Comparison of ENCODE assay signal across 8 mouse cellular contexts in genomic region chr2:122377751-122378246, GRCm38 (mm10). TPM values are rescaled to one million over a fixed set of nuclear protein-coding genes. Genes with fewer than 3 reads are reported as not detected.
DNase-seq lines count a peak whose midpoint lies in the region; ATAC-seq and TF ChIP-seq lines count a peak whose summit lies in the region.

No protein-coding gene starts in this region.

- no peak for TF ChIP-seq CTCF in heart, adult 2 months (IDR thresholded peaks at IDR 0.05)
- TF ChIP-seq CTCF in kidney, adult 2 months (conservative IDR thresholded peaks at IDR 0.05; ENCODE audit: insufficient read depth, insufficient read length, low read depth, low read length) = no peak

- H3K27me3 ChIP-seq in embryonic facial prominence, embryonic 11.5 days (ENCODE audit: control insufficient read depth, insufficient read depth, low read length) = no peaks in the 10 kb centered on the region
- no peaks in the 10 kb centered on the region for H3K27me3 ChIP-seq in heart, adult 2 months (ENCODE audit: control insufficient read depth, insufficient read depth, low read length)
- H3K27me3 ChIP-seq in kidney, adult 2 months (replicated peaks; ENCODE audit: control insufficient read depth, insufficient read depth, low read length) = no peaks in the 10 kb centered on the region
- H3K27me3 ChIP-seq in limb, embryonic 13.5 days = no peaks in the 10 kb centered on the region
- no peaks in the 10 kb centered on the region for H3K27me3 ChIP-seq in midbrain, embryonic 14.5 days (ENCODE audit: control insufficient read depth, insufficient read depth, low read length)

- TF ChIP-seq EP300 in heart, adult 2 months (IDR thresholded peaks at IDR 0.05; ENCODE audit: insufficient read depth, low read depth, low read length) = peak; percentile 84; the same call in 1 of the 2 replicates

- H3K4me3 ChIP-seq in embryonic facial prominence, embryonic 11.5 days (ENCODE audit: low read depth, low read length) = peak overlapping the region; percentile 59
- H3K4me3 ChIP-seq in heart, adult 2 months = peak overlapping the region; percentile 86
- H3K4me3 ChIP-seq in kidney, adult 2 months (ENCODE audit: insufficient read depth, low read depth, low read length) = peak overlapping the region; percentile 67
- H3K4me3 ChIP-seq in limb, embryonic 13.5 days = peak overlapping the region; percentile 54
- H3K4me3 ChIP-seq in midbrain, embryonic 14.5 days (replicated peaks; ENCODE audit: low read depth, low read length) = peak overlapping the region; percentile 46

- peak overlapping the region; percentile 77 for H3K9ac ChIP-seq in embryonic facial prominence, embryonic 11.5 days (replicated peaks; ENCODE audit: low read length)
- peak overlapping the region; percentile 53 for H3K9ac ChIP-seq in heart, adult 2 months (ENCODE audit: low read depth, low read length)
- H3K9ac ChIP-seq in limb, embryonic 13.5 days = peak overlapping the region; percentile 71
- peak overlapping the region; percentile 64 for H3K9ac ChIP-seq in midbrain, embryonic 14.5 days (replicated peaks; ENCODE audit: low read length)

- intact Hi-C loops in heart, adult 2 months (cut with DNase I) = loop anchor here (1.0 to 10.0 kb wide), 3 partner anchors 29 to 367 kb away; no protein-coding TSS in a partner anchor

- under 1% methylated on average over 26 of the region's 26 CpGs for WGBS in embryonic facial prominence, embryonic 11.5 days
- under 1% methylated on average over 26 of the region's 26 CpGs for WGBS in heart, adult 2 months
- WGBS in kidney, adult 2 months = under 1% methylated on average over 26 of the region's 26 CpGs
- under 1% methylated on average over 26 of the region's 26 CpGs for WGBS in limb, embryonic 13.5 days
- under 1% methylated on average over 26 of the region's 26 CpGs for WGBS in midbrain, embryonic 14.5 days

- no peaks in the 10 kb centered on the region for H3K79me2 ChIP-seq in heart, adult 2 months (replicated peaks; ENCODE audit: control insufficient read depth, insufficient read depth, low read length)

- peak; percentile 67 for DNase-seq in urinary bladder, adult 2 months (ENCODE audit: low spot score)
- DNase-seq in urinary bladder, postnatal 4 days (ENCODE audit: low spot score in 2 of 2) = no peak
- DNase-seq in embryonic facial prominence, embryonic 11.5 days (ENCODE audit: low spot score) = peak; percentile 83
- DNase-seq in heart, adult 2 months = peak; percentile 83 to 85
- DNase-seq in kidney, adult 2 months = peak; percentile 88
- peak; percentile 84 for DNase-seq in midbrain, embryonic 14.5 days
- DNase-seq in spleen, postnatal 14 days (ENCODE audit: low spot score in 2 of 2) = peak; percentile 67 to 69

- TF ChIP-seq POLR2A in heart, adult 2 months (IDR thresholded peaks at IDR 0.05; ENCODE audit: insufficient read depth, low read depth, low read length) = no peak
- TF ChIP-seq POLR2A in kidney, adult 2 months (IDR thresholded peaks at IDR 0.05; ENCODE audit: low read depth, low read length) = no peak

- H3K4me1 ChIP-seq in embryonic facial prominence, embryonic 11.5 days (ENCODE audit: control insufficient read depth, insufficient read depth, low read length) = no peaks in the 10 kb centered on the region
- peaks cover 10% of the 10 kb centered on the region for H3K4me1 ChIP-seq in heart, adult 2 months (ENCODE audit: control insufficient read depth, insufficient read depth, low read length)
- H3K4me1 ChIP-seq in kidney, adult 2 months (ENCODE audit: control insufficient read depth, insufficient read depth, low read length) = peaks cover 3% of the 10 kb centered on the region
- peaks cover 12% of the 10 kb centered on the region; the same call in 1 of the 2 replicates for H3K4me1 ChIP-seq in limb, embryonic 13.5 days
- no peaks in the 10 kb centered on the region; the same call in 1 of the 2 replicates for H3K4me1 ChIP-seq in midbrain, embryonic 14.5 days (ENCODE audit: control insufficient read depth, insufficient read depth, low read length)

- peak overlapping the region; percentile 72 for H3K27ac ChIP-seq in embryonic facial prominence, embryonic 11.5 days (replicated peaks; ENCODE audit: low read depth, low read length)
- H3K27ac ChIP-seq in heart, adult 2 months = peak overlapping the region; percentile 92
- H3K27ac ChIP-seq in kidney, adult 2 months (ENCODE audit: insufficient read depth, low read depth, low read length) = peak overlapping the region; percentile 52; the same call in 1 of the 2 replicates
- peak overlapping the region; percentile 82 for H3K27ac ChIP-seq in limb, embryonic 13.5 days
- H3K27ac ChIP-seq in midbrain, embryonic 14.5 days (replicated peaks; ENCODE audit: low read depth, low read length) = peak overlapping the region; percentile 90

- ATAC-seq in embryonic facial prominence, embryonic 11.5 days (replicated peaks; ENCODE audit: insufficient number of reproducible peaks, low FRiP score, low TSS enrichment, low read depth) = peak; percentile 88
- ATAC-seq in limb, embryonic 13.5 days (ENCODE audit: low FRiP score, low read depth) = peak; percentile 74
- ATAC-seq in midbrain, embryonic 14.5 days (ENCODE audit: low FRiP score, low TSS enrichment) = peak; percentile 80

- peak overlapping the region; percentile 46 for H3K4me2 ChIP-seq in embryonic facial prominence, embryonic 11.5 days (ENCODE audit: low read depth, low read length)
- peak overlapping the region; percentile 59 for H3K4me2 ChIP-seq in limb, embryonic 13.5 days (replicated peaks)
- H3K4me2 ChIP-seq in midbrain, embryonic 14.5 days (ENCODE audit: low read length) = peak overlapping the region; percentile 46

- no peaks in the 10 kb centered on the region for H3K36me3 ChIP-seq in embryonic facial prominence, embryonic 11.5 days (replicated peaks; ENCODE audit: control insufficient read depth, insufficient read depth, low read depth, low read length)
- no peaks in the 10 kb centered on the region for H3K36me3 ChIP-seq in heart, adult 2 months (ENCODE audit: control insufficient read depth, insufficient read depth, low read length)
- no peaks in the 10 kb centered on the region for H3K36me3 ChIP-seq in kidney, adult 2 months (ENCODE audit: control insufficient read depth, insufficient read depth, low read length)
- no peaks in the 10 kb centered on the region for H3K36me3 ChIP-seq in limb, embryonic 13.5 days
- H3K36me3 ChIP-seq in midbrain, embryonic 14.5 days (ENCODE audit: control insufficient read depth, insufficient read depth, low read length) = no peaks in the 10 kb centered on the region

- H3K9me3 ChIP-seq in embryonic facial prominence, embryonic 11.5 days (replicated peaks; ENCODE audit: control insufficient read depth, low read length) = no peaks in the 10 kb centered on the region
- no peaks in the 10 kb centered on the region for H3K9me3 ChIP-seq in limb, embryonic 13.5 days
- H3K9me3 ChIP-seq in midbrain, embryonic 14.5 days (ENCODE audit: control insufficient read depth, low read length) = no peaks in the 10 kb centered on the region

RNA-seq across cellular contexts. Expression of gene Shf, which starts 8.8 kb away (rescaled TPM):
- polyA plus RNA-seq in urinary bladder, adult 2 months (2012; rRNA removed) = 8.2 TPM in 2 replicates
- polyA plus RNA-seq in embryonic facial prominence, embryonic 11.5 days (2014; fragmentation: Nextera tagmentation; extraction: Ambion mirVana) = 7.5 and 8.6 TPM in 2 replicates
- total RNA-seq in heart, adult 2 months (2021) = 1 to 10 TPM; 3.5 to 5.3 TPM
- 3.5 and 5.6 TPM in 2 replicates for polyA plus RNA-seq in heart, adult 2 months (2012; rRNA removed)
- 14.7 and 16.2 TPM in 2 replicates for polyA plus RNA-seq in kidney, adult 2 months (2012; rRNA removed)
- polyA plus RNA-seq in limb, embryonic 13.5 days (2015; fragmentation: Nextera tagmentation; extraction: Ambion mirVana) = 4.2 and 6.0 TPM in 2 replicates
- polyA plus RNA-seq in midbrain, embryonic 14.5 days (2014; fragmentation: Nextera tagmentation; extraction: Ambion mirVana) = 15.9 and 19.2 TPM in 2 replicates

RNA-seq across cellular contexts. Expression of gene Slc28a2, which starts 48.5 kb away (rescaled TPM):
- polyA plus RNA-seq in urinary bladder, adult 2 months (2012; rRNA removed) = 3.3 and 4.0 TPM in 2 replicates
- 0.15 and 0.28 TPM in 2 replicates for polyA plus RNA-seq in embryonic facial prominence, embryonic 11.5 days (2014; fragmentation: Nextera tagmentation; extraction: Ambion mirVana)
- 10 to 100 TPM; 20.4 to 20.7 TPM for total RNA-seq in heart, adult 2 months (2021)
- polyA plus RNA-seq in heart, adult 2 months (2012; rRNA removed) = 17.6 and 37.8 TPM in 2 replicates
- 0.69 and 2.0 TPM in 2 replicates for polyA plus RNA-seq in kidney, adult 2 months (2012; rRNA removed)
- 0.15 and 0.29 TPM in 2 replicates for polyA plus RNA-seq in limb, embryonic 13.5 days (2015; fragmentation: Nextera tagmentation; extraction: Ambion mirVana)
- polyA plus RNA-seq in midbrain, embryonic 14.5 days (2014; fragmentation: Nextera tagmentation; extraction: Ambion mirVana) = not detected in 2 replicates

Comparison
In these comparisons a context has a peak if more than half of its experiments do, and no peak if none do; other contexts are left out.
1. DNase-seq: peak in urinary bladder, adult 2 months (single experiment), embryonic facial prominence, embryonic 11.5 days (single experiment), heart, adult 2 months (2 of 2), kidney, adult 2 months (single experiment), midbrain, embryonic 14.5 days (single experiment) and spleen, postnatal 14 days (2 of 2); none in urinary bladder, postnatal 4 days (0 of 2).
2. Peak in every context shown above with its lines, with median percentiles within 50 percentile points of each other: ATAC-seq, H3K27ac ChIP-seq, H3K4me2 ChIP-seq, H3K4me3 ChIP-seq and H3K9ac ChIP-seq.